Mouse (Mus musculus) spleen, adult 18-20 months (tissue): ENCODE results near the gene Txnl4b.

Source experiments
- DNase-seq, 2 experiments: peaks; one replicate each; pipeline ENCODE4 v3.0.0; 2022; ENCODE audit warnings: mixed read lengths in 2 of 2

The Txnl4b gene

GRCm38 (mm10) chr8:109606725-109607124 lies 41.0 kb downstream of the Txnl4b start:
- no peak for DNase-seq

GRCm38 (mm10) chr8:109607650-109608049 lies 42.0 kb downstream of the Txnl4b start:
- DNase-seq, result no peak

- DNase-seq, result peak; percentile 92 to 94
Measured at GRCm38 (mm10) chr8:109608271-109609152, 42.8 kb downstream of the Txnl4b start, which contains the start of gene Dhodh. Dhodh (minus strand) TSS chr8:109608673.

GRCm38 (mm10) chr8:109609153-109609502 lies 43.4 kb downstream of the Txnl4b start:
- no peak for DNase-seq

GRCm38 (mm10) chr8:109614243-109615210 lies 48.8 kb downstream of the Txnl4b start, which contains the start of gene Pkd1l3:
Pkd1l3 (plus strand) TSS chr8:109614517.
- no peak for DNase-seq

- no peak for DNase-seq
Measured at GRCm38 (mm10) chr8:109615569-109615968, 49.9 kb downstream of the Txnl4b start.
